In genomic region chr3:152749461-152749871, GRCm38 (mm10) we compare ENCODE assay signal across 8 mouse cellular contexts. TPM values are rescaled to one million over a fixed set of nuclear protein-coding genes. Genes with fewer than 3 reads are reported as not detected.
DNase-seq lines count a peak whose midpoint lies in the region; ATAC-seq and TF ChIP-seq lines count a peak whose summit lies in the region.

No protein-coding gene starts in this region.

- peak; percentile 14; the same call in 1 of the 2 replicates for TF ChIP-seq CTCF in small intestine, adult 2 months (IDR thresholded peaks at IDR 0.05; ENCODE audit: extremely low read depth, insufficient read length, insufficient replicate concordance, low read depth, low read length)

- H3K36me3 ChIP-seq in limb, embryonic 14.5 days (ENCODE audit: control insufficient read depth, insufficient read depth, low read length), result peaks cover 18% of the 10 kb centered on the region
- H3K36me3 ChIP-seq in limb, embryonic 10.5 days, result peaks cover 18% of the 10 kb centered on the region
- peaks cover 14% of the 10 kb centered on the region; the same call in 1 of the 2 replicates for H3K36me3 ChIP-seq in small intestine, adult 2 months (ENCODE audit: control insufficient read depth, insufficient read depth, low read length)

- H3K9ac ChIP-seq in limb, embryonic 14.5 days (ENCODE audit: low read depth, low read length, severe bottlenecking), result no peak overlapping the region

- no peak overlapping the region for H3K4me2 ChIP-seq in limb, embryonic 14.5 days (replicated peaks; ENCODE audit: low read depth, low read length, severe bottlenecking)

- no peak for ATAC-seq in limb, embryonic 14.5 days (ENCODE audit: low FRiP score, low read depth)

- DNase-seq in cerebellum, postnatal 10 days, result peak; percentile 63 to 83
- no peak for DNase-seq in cerebellum, adult 11 months
- DNase-seq in limb, embryonic 14.5 days (ENCODE audit: low spot score), result peak; percentile 59
- DNase-seq in limb, embryonic 10.5 days (ENCODE audit: low spot score), result no peak
- peak; percentile 54 for DNase-seq in c-Kit-positive CD71-positive TER-119-negative erythroid progenitor cells, embryonic 14.5 days (ENCODE audit: low read depth)
- DNase-seq in kidney, postnatal 14 days, result peak; percentile 22
- no peak for DNase-seq in urinary bladder, postnatal 4 days (ENCODE audit: low spot score in 2 of 2)

- 31% methylated on average over 3 of the region's 3 CpGs for WGBS in limb, embryonic 14.5 days
- 42% methylated on average over 3 of the region's 3 CpGs for WGBS in limb, embryonic 10.5 days
- WGBS in small intestine, adult 2 months, result 27% methylated on average over 3 of the region's 3 CpGs

- H3K4me3 ChIP-seq in limb, embryonic 14.5 days (replicated peaks; ENCODE audit: low read length), result no peak overlapping the region
- H3K4me3 ChIP-seq in limb, embryonic 10.5 days, result no peak overlapping the region
- H3K4me3 ChIP-seq in small intestine, adult 2 months (ENCODE audit: low read depth, low read length), result no peak overlapping the region

- H3K9me3 ChIP-seq in limb, embryonic 14.5 days (ENCODE audit: control insufficient read depth, low read length), result no peaks in the 10 kb centered on the region
- H3K9me3 ChIP-seq in limb, embryonic 10.5 days (replicated peaks), result no peaks in the 10 kb centered on the region

- no peaks in the 10 kb centered on the region for H3K27me3 ChIP-seq in limb, embryonic 14.5 days (ENCODE audit: control insufficient read depth, insufficient read depth, low read length)
- no peaks in the 10 kb centered on the region for H3K27me3 ChIP-seq in limb, embryonic 10.5 days (ENCODE audit: low read depth, poor library complexity, severe bottlenecking)
- no peaks in the 10 kb centered on the region for H3K27me3 ChIP-seq in small intestine, adult 2 months (ENCODE audit: control insufficient read depth, insufficient read depth, low read length)

- no peak for TF ChIP-seq POLR2A in limb, embryonic 14.5 days (IDR thresholded peaks at IDR 0.05; ENCODE audit: borderline replicate concordance, extremely low read depth, insufficient read depth, insufficient read length)
- TF ChIP-seq POLR2A in small intestine, adult 2 months (IDR thresholded peaks at IDR 0.05; ENCODE audit: low read depth, low read length), result no peak

- no peak overlapping the region for H3K27ac ChIP-seq in limb, embryonic 14.5 days (replicated peaks; ENCODE audit: low read depth, low read length)
- H3K27ac ChIP-seq in limb, embryonic 10.5 days, result no peak overlapping the region
- no peak overlapping the region for H3K27ac ChIP-seq in small intestine, adult 2 months (ENCODE audit: insufficient read depth, low read depth, low read length)

- no peaks in the 10 kb centered on the region for H3K4me1 ChIP-seq in limb, embryonic 14.5 days (ENCODE audit: control insufficient read depth, insufficient read depth, low read length)
- H3K4me1 ChIP-seq in limb, embryonic 10.5 days, result no peaks in the 10 kb centered on the region
- H3K4me1 ChIP-seq in small intestine, adult 2 months (ENCODE audit: control insufficient read depth, insufficient read depth, insufficient read length, low read length), result no peaks in the 10 kb centered on the region; the same call in 1 of the 2 replicates

RNA-seq across cellular contexts. Expression of gene Pigk, which starts 35.6 kb away (rescaled TPM):
- polyA plus RNA-seq in limb, embryonic 14.5 days (2012; rRNA removed), result 17.3 and 20.4 TPM in 2 replicates
- polyA plus RNA-seq in limb, embryonic 14.5 days (2014; fragmentation: Nextera tagmentation; extraction: Ambion mirVana), result 53.1 and 61.7 TPM in 2 replicates
- 39.5 and 40.2 TPM in 2 replicates for polyA plus RNA-seq in limb, embryonic 10.5 days (2016; fragmentation: Nextera tagmentation; extraction: Ambion mirVana)
- polyA plus RNA-seq in small intestine, adult 2 months (2012; rRNA removed), result 2.5 and 3.9 TPM in 2 replicates

Comparison
In these comparisons a context has a peak if more than half of its experiments do, and no peak if none do; other contexts are left out.
1. DNase-seq: peak in cerebellum, postnatal 10 days (2 of 2), limb, embryonic 14.5 days (single experiment), c-Kit-positive CD71-positive TER-119-negative erythroid progenitor cells, embryonic 14.5 days (single experiment) and kidney, postnatal 14 days (single experiment); none in cerebellum, adult 11 months (single experiment), limb, embryonic 10.5 days (single experiment) and urinary bladder, postnatal 4 days (0 of 2).